Mouse (Mus musculus) liver, embryonic 14.5 days (tissue): ENCODE measurements around the gene Hacl1.

Experiments
- CTCF ChIP-seq: IDR thresholded peaks from 2 replicates; pipeline ENCODE4 v1.5.1; 2016; ENCODE audit warnings: antibody characterized with exemption, low read depth, control low read depth
- EP300 ChIP-seq: IDR thresholded peaks from 2 replicates; pipeline ENCODE4 v1.6.1; 2016; ENCODE audit warnings: antibody characterized with exemption, low read depth

DNA sequence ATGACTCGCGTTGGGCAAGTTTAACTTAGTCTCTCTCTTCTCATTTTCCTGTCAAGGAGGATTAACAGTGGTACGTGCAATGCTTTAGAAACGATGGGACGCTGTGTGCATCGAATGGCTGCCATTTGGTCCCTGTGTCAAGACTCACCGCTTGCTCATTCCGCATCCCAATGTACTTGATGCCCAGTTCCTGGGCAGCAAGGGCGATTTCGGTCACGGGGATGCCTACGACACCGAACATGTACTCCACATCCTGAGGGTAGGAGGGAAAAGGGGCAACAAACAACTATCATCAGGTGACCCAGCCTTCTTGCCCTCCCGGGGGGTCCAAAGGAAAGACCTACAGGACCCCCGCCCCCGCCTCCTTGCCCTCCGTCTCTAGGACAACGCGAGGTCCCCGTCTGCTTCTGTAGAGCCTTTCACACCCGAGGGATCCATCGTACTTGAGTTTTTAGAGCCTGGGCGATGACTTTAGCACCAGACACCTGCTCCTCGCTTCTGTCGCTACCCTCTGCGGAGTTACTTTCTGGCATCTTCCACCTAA, 668 bp downstream of the Hacl1 start, which contains the start of gene Gm49387:
- no peak for TF ChIP-seq CTCF
- TF ChIP-seq EP300 = no peak
